Mouse (Mus musculus): ENCODE measurements around the gene Tmem151b. TPM values are rescaled to one million over a fixed set of nuclear protein-coding genes. Genes with fewer than 3 reads are reported as not detected.

The Tmem151b gene
- polyA plus RNA-seq, 1 experiment from 2014 or later = 1.4 TPM

DNA sequence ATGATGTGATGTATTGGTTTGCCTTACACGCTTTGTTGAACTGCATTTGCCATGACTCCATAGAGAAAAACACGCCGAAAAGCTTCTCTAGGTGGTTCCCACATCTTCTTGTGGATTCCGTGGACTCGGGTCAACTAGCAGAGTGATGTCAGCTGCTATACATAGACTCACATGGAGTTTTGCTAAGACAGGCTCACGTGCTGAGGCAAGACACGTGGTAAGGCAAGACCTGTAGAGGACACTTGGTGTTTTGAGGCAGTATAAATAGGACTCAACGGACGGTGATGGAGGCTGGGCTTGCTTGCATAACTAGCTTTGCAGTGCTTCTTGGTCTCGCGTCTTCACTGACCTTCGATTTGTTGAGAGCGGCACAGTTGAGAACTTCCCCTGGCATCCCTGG, 51.1 kb downstream of the Tmem151b start:
- no peak overlapping the region for H3K4me3 ChIP-seq (ENCODE audit: low read length)
- WGBS = 76% methylated on average over 13 of the region's 13 CpGs

GRCm38 (mm10) chr17:45495398-45495797, 54.1 kb downstream of the Tmem151b start:
- Histone ChIP-seq H3K9me3 (ENCODE audit: control insufficient read depth, low read length) (no peaks in the 10 kb centered on the region), H3K27me3 (ENCODE audit: control insufficient read depth, insufficient read depth, low read depth, low read length) (no peaks in the 10 kb centered on the region), H3K4me1 (replicated peaks; ENCODE audit: control insufficient read depth, insufficient read depth, low read length) (no peaks in the 10 kb centered on the region), H3K4me3 (ENCODE audit: low read length) (no peak overlapping the region), H3K27ac (ENCODE audit: low read length) (no peak overlapping the region), H3K4me2 (ENCODE audit: low read depth, low read length) (no peak overlapping the region), H3K9ac (ENCODE audit: low read length) (no peak overlapping the region), H3K36me3 (ENCODE audit: control insufficient read depth, insufficient read depth, low read length) (no peaks in the 10 kb centered on the region)
- 65% methylated on average over 11 of the region's 11 CpGs for WGBS
- no peak for ATAC-seq (ENCODE audit: low read depth)

More for the DNA sequence above, 51.1 kb downstream of the Tmem151b start:
- H3K9ac ChIP-seq (ENCODE audit: low read length) = no peak overlapping the region
- H3K36me3 ChIP-seq (ENCODE audit: control insufficient read depth, insufficient read depth, low read length) = no peaks in the 10 kb centered on the region
- ATAC-seq (ENCODE audit: low read depth) = no peak
- no peaks in the 10 kb centered on the region for H3K4me1 ChIP-seq (replicated peaks; ENCODE audit: control insufficient read depth, insufficient read depth, low read length)
- H3K4me2 ChIP-seq (ENCODE audit: low read depth, low read length) = no peak overlapping the region
- H3K27ac ChIP-seq (ENCODE audit: low read length) = no peak overlapping the region
- no peaks in the 10 kb centered on the region for H3K27me3 ChIP-seq (ENCODE audit: control insufficient read depth, insufficient read depth, low read depth, low read length)
- no peaks in the 10 kb centered on the region for H3K9me3 ChIP-seq (ENCODE audit: control insufficient read depth, low read length)

Other genes starting within 250 kb of the Tmem151b start
- 58.9 and 60.1 TPM in 2 replicates for gene Cdc5l, start 115.9 kb downstream of the Tmem151b start, polyA plus RNA-seq (2015; fragmentation: Nextera tagmentation; extraction: Ambion mirVana)
- gene Spats1, start 74.3 kb downstream of the Tmem151b start, polyA plus RNA-seq (2015; fragmentation: Nextera tagmentation; extraction: Ambion mirVana) = 0.96 and 1.2 TPM in 2 replicates
- gene Aars2, start 42.8 kb downstream of the Tmem151b start, polyA plus RNA-seq (2015; fragmentation: Nextera tagmentation; extraction: Ambion mirVana) = 18.6 and 19.9 TPM in 2 replicates
- gene Tcte1, start 26.2 kb downstream of the Tmem151b start, polyA plus RNA-seq (2015; fragmentation: Nextera tagmentation; extraction: Ambion mirVana) = 1.7 and 2.7 TPM in 2 replicates
- 3.1 and 3.5 TPM in 2 replicates for gene Nfkbie, start 6.0 kb upstream of the Tmem151b start, polyA plus RNA-seq (2015; fragmentation: Nextera tagmentation; extraction: Ambion mirVana)
- 130 and 131 TPM in 2 replicates for gene Slc35b2, start 14.2 kb upstream of the Tmem151b start, polyA plus RNA-seq (2015; fragmentation: Nextera tagmentation; extraction: Ambion mirVana)
- 1,477 and 1,506 TPM in 2 replicates for gene Hsp90ab1, start 23.6 kb upstream of the Tmem151b start, polyA plus RNA-seq (2015; fragmentation: Nextera tagmentation; extraction: Ambion mirVana)
- 100 and 106 TPM in 2 replicates for gene Slc29a1, start 49.9 kb upstream of the Tmem151b start, polyA plus RNA-seq (2015; fragmentation: Nextera tagmentation; extraction: Ambion mirVana)
- 0.39 and 0.91 TPM in 2 replicates for gene Mymx, start 52.4 kb upstream of the Tmem151b start, polyA plus RNA-seq (2015; fragmentation: Nextera tagmentation; extraction: Ambion mirVana)
- gene Capn11, start 109.6 kb upstream of the Tmem151b start, polyA plus RNA-seq (2015; fragmentation: Nextera tagmentation; extraction: Ambion mirVana) = 0.72 and 0.78 TPM in 2 replicates
- 191 and 214 TPM in 2 replicates for gene Mrpl14, start 136.6 kb upstream of the Tmem151b start, polyA plus RNA-seq (2015; fragmentation: Nextera tagmentation; extraction: Ambion mirVana)
- gene Tmem63b, start 137.2 kb upstream of the Tmem151b start, polyA plus RNA-seq (2015; fragmentation: Nextera tagmentation; extraction: Ambion mirVana) = 52.7 and 55.6 TPM in 2 replicates
- not detected in 2 replicates for gene 1600014C23Rik, start 184.2 kb upstream of the Tmem151b start, polyA plus RNA-seq (2015; fragmentation: Nextera tagmentation; extraction: Ambion mirVana)